Mouse (Mus musculus) embryonic fibroblast, embryonic 13.5 days (primary cell): ENCODE data around the gene Olfr101. TPM values are rescaled to one million over a fixed set of nuclear protein-coding genes. Genes with fewer than 3 reads are reported as not detected.
A peak's percentile ranks its signal among the peaks of the same experiment; 100 is the strongest.

Experiments
- H3K27ac ChIP-seq: 2 replicates; pipeline ENCODE4 v1.5.1; 2012; ENCODE audit warnings: low read length, control low read depth, inconsistent platforms; ENCODE audit not compliant: insufficient read depth
- H3K4me1 ChIP-seq: 2 replicates; pipeline ENCODE4 v1.6.1; 2011; ENCODE audit warnings: low read length; ENCODE audit not compliant: control insufficient read depth, insufficient read depth
- H3K4me3 ChIP-seq: 2 replicates; pipeline ENCODE4 v1.5.1; 2011; ENCODE audit warnings: mild to moderate bottlenecking, control low read depth, low read length; ENCODE audit not compliant: insufficient read depth
- CTCF ChIP-seq: IDR thresholded peaks from 2 replicates; pipeline ENCODE4 v1.5.1; 2011; ENCODE audit warnings: mild to moderate bottlenecking, control low read depth, low read length, moderate library complexity, borderline replicate concordance; ENCODE audit not compliant: insufficient read depth
- POLR2A ChIP-seq: IDR thresholded peaks from 2 replicates; pipeline ENCODE4 v1.6.1; 2011; ENCODE audit warnings: low read depth, mild to moderate bottlenecking, control low read depth, low read length, moderate library complexity
- polyA plus RNA-seq: library from polyadenylated mRNA; stranded (reverse); fragments of >200 nt; gene quantifications from 2 replicates; pipeline ENCODE4 v1.2.4, GENCODE M21; 2011; ENCODE audit warnings: low read depth; ENCODE audit not compliant: missing spikeins, insufficient read length

Olfr101 gene
- not detected in 2 replicates for polyA plus RNA-seq

GRCm38 (mm10) chr17:37304213-37304612, at the start of gene Olfr101:
Olfr101 (minus strand) TSS chr17:37304313.
- Histone ChIP-seq H3K4me3 (no peak within 1 kb of the TSS), H3K4me1 (no peaks in the 10 kb centered on the region), H3K27ac (no peak within 1 kb of the TSS)
- TF ChIP-seq CTCF (no peak), POLR2A (no peak)

GRCm38 (mm10) chr17:37339598-37339997, 35.5 kb upstream of the Olfr101 start, which contains the start of gene Olfr103:
Olfr103 (minus strand) TSS chr17:37339698.
- no peak within 1 kb of the TSS for H3K27ac ChIP-seq
- no peak for TF ChIP-seq CTCF
- TF ChIP-seq POLR2A, result no peak
- no peak within 1 kb of the TSS for H3K4me3 ChIP-seq
- H3K4me1 ChIP-seq, result no peaks in the 10 kb centered on the region

GRCm38 (mm10) chr17:37316954-37317353, 12.8 kb upstream of the Olfr101 start, which contains the start of gene Olfr102:
Olfr102 (minus strand) TSS chr17:37317054.
- TF ChIP-seq CTCF (no peak), POLR2A (no peak)

GRCm38 (mm10) chr17:37310146-37310699, 6.1 kb upstream of the Olfr101 start:
- TF ChIP-seq POLR2A (no peak), CTCF (no peak)
- H3K4me3 ChIP-seq, result no peak overlapping the region
- no peak overlapping the region for H3K27ac ChIP-seq
- H3K4me1 ChIP-seq, result no peaks in the 10 kb centered on the region

More at GRCm38 (mm10) chr17:37316954-37317353, 12.8 kb upstream of the Olfr101 start, which contains the start of gene Olfr102:
- H3K4me1 ChIP-seq, result no peaks in the 10 kb centered on the region
- H3K4me3 ChIP-seq, result no peak within 1 kb of the TSS
- H3K27ac ChIP-seq, result no peak within 1 kb of the TSS

GRCm38 (mm10) chr17:37308483-37308882, 4.4 kb upstream of the Olfr101 start:
- Histone ChIP-seq H3K27ac (no peak overlapping the region), H3K4me3 (no peak overlapping the region), H3K4me1 (no peaks in the 10 kb centered on the region)
- TF ChIP-seq CTCF (no peak), POLR2A (no peak)

- no peak within 1 kb of the TSS for H3K4me3 ChIP-seq
- H3K4me1 ChIP-seq, result no peaks in the 10 kb centered on the region
- no peak for TF ChIP-seq POLR2A
- TF ChIP-seq CTCF, result no peak
- H3K27ac ChIP-seq, result no peak within 1 kb of the TSS
These were observed 20.8 kb downstream of the Olfr101 start, which contains the start of gene Olfr99 for GRCm38 (mm10) chr17:37283360-37283759. Olfr99 (minus strand) TSS chr17:37283460.

- no peak overlapping the region for H3K4me3 ChIP-seq
- peaks cover 2% of the 10 kb centered on the region; the same call in 1 of the 2 replicates for H3K4me1 ChIP-seq
- TF ChIP-seq POLR2A, result no peak
- no peak for TF ChIP-seq CTCF
- H3K27ac ChIP-seq, result no peak overlapping the region
These were observed 23.8 kb downstream of the Olfr101 start for GRCm38 (mm10) chr17:37280331-37280730.

GRCm38 (mm10) chr17:37276573-37276972, 27.5 kb downstream of the Olfr101 start:
- Histone ChIP-seq H3K4me3 (no peak overlapping the region), H3K27ac (no peak overlapping the region), H3K4me1 (peaks cover 3% of the 10 kb centered on the region; the same call in 1 of the 2 replicates)
- TF ChIP-seq POLR2A (no peak), CTCF (no peak)

GRCm38 (mm10) chr17:37275626-37276248, 28.4 kb downstream of the Olfr101 start:
- no peak overlapping the region for H3K4me3 ChIP-seq
- no peak overlapping the region for H3K27ac ChIP-seq
- TF ChIP-seq POLR2A, result no peak
- TF ChIP-seq CTCF, result no peak
- peaks cover 5% of the 10 kb centered on the region for H3K4me1 ChIP-seq

GRCm38 (mm10) chr17:37270702-37271092, 33.4 kb downstream of the Olfr101 start:
- H3K27ac ChIP-seq, result no peak overlapping the region
- H3K4me1 ChIP-seq, result peaks cover 5% of the 10 kb centered on the region
- H3K4me3 ChIP-seq, result peak overlapping the region; percentile 95
- TF ChIP-seq CTCF (no peak), POLR2A (no peak)
